Mouse (Mus musculus) liver, embryonic 14.5 days (tissue): Measurements from ENCODE around the gene 1810055G02Rik.

Source experiments
- CTCF ChIP-seq: IDR thresholded peaks from 2 replicates; pipeline ENCODE4 v1.5.1; 2016; ENCODE audit warnings: antibody characterized with exemption, low read depth, control low read depth
- EP300 ChIP-seq: IDR thresholded peaks from 2 replicates; pipeline ENCODE4 v1.6.1; 2016; ENCODE audit warnings: antibody characterized with exemption, low read depth

DNA sequence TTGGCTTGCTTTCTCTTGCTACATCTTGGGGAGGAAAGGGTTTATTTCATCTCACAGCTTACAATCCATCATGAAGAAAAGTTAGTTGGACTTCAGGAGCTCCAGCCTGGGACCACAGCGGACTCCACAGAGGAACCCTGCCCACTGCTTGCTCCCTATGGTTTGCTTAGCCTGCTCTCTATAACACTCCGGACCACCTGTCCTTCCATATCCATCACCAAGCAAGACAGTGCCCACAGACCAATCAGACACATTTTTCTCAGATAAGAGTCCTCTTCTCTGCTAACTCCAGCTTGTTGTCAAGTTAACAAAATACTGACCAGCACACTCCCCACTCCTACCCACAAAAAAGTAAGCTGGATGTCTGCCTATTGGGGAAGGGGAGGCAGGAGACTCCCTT lies 13.6 kb upstream of the 1810055G02Rik start:
- TF ChIP-seq CTCF (no peak), EP300 (no peak)
